Mouse (Mus musculus) frontal cortex, adult (tissue): ENCODE measurements around the gene Itga11.

Source experiments
- ATAC-seq: cut with Nextera tagmentation; 2 replicates; pipeline ENCODE4 v1.9.2; 2017; ENCODE audit warnings: mild to moderate bottlenecking, moderate library complexity, mixed read lengths; ENCODE audit not compliant: low TSS enrichment

Gene Itga11

DNA sequence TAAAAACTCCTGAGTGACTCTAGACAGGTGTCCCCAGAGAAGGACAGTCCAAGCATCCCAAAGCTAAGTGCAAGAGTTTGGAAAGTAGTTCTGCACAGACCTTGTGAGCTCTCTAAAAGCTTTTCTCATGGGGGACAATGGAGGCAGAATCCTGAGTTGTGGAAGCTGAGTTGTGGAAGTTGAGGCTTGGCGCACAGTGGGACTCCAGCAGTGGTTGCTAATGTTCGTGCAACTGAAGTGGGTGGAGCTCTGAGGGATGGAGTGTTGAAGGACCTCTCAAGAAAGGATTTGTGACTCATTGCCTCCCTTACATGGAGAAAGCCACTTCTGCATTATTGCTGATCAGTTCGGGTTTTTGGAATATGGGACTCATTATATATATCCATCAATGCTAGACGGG is 1.8 kb downstream of the Itga11 start:
- no peak for ATAC-seq

DNA sequence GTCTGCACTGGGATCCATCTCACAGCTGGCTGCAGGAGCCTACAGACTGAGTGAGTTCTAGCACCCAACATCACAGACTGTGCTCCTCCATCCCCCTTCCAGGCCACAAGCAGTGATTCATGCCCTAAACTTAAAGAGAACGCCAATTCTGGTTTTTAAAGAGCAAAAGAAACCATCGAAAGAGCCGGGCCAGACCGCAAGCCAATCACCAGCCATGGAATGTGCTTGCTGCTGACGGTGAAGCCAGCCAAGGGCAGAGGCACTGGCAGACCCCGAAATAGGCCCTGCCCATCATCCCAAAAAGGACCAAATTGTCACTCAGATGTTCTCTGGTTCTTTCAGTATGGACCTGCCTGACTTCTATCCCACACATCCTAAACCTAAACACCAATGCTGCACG is 6.7 kb downstream of the Itga11 start:
- ATAC-seq, result no peak

DNA sequence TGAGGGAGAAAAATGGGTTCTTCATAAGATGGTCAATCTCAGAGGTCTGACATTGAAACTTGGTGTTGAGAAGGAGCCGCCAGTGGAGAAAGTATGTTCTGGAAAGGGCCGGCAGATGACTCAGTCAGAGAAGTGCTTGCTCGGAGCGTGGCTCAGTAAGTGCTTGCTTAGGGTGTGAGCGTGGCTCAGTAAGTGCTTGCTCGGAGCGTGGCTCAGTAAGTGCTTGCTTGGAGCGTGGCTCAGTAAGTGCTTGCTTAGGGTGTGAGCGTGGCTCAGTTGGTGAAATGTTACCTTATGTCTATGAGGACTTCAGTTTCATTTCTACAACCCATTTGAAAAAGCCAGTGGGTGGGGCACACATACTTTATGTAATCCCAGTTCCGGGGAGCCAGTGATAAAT is 12.1 kb downstream of the Itga11 start:
- ATAC-seq, result no peak

DNA sequence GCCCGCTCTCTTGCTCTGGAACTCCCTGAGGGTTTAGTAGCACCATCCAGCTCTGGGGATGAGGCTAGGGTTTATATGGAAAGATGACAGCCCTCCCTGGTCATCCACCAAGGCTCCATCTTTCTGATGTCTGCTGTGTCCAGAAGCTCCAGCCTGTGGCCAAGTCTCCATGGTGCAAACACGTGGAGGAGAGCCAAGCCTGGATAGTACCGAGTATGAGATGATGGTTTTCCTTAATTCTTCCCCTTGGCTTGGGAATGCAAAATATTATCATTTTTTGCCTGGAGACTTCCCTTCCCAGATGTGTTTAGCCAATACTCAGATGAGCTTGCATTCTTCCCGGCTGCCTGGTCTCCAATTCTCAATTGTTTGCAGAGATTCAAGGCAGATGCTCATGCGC is 16.4 kb downstream of the Itga11 start:
- no peak for ATAC-seq

DNA sequence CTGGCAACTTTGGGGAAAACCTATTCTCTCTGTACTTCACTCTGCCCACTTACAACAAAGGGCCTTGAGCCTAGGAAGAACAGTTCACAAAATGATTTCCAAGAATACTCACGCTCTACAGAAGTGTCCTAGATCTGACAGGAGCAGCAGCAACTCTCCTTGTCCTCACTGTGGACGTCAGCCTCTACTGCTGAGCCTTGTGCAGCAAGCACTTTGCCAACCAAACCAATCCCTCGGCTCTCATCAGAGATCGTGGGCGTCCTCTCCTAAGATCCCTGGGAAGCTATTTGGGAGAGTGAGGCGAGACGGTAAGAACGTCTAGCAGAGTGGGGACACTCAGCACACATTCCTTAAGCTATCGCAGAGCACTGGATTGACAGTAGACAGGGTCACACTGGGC is 17.6 kb downstream of the Itga11 start:
- peak; percentile 96 for ATAC-seq

DNA sequence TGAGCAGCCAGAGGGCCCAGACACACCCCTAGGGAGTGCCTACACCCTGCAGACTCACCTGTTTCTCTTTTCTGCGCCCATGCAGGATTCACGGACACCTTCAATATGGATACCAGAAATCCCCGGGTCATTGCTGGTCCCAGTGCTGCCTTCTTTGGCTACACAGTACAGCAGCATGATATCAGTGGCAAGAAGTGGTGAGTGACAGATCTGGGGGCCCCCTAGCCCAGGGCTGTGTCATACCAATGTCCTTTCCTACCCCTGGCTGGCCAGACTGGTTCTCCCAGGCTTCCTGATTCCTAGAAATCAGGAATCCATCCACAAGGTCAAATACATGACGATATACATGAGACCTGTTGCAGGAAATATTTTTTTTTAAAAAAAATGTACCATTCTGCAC is 19.2 kb downstream of the Itga11 start:
- no peak for ATAC-seq

DNA sequence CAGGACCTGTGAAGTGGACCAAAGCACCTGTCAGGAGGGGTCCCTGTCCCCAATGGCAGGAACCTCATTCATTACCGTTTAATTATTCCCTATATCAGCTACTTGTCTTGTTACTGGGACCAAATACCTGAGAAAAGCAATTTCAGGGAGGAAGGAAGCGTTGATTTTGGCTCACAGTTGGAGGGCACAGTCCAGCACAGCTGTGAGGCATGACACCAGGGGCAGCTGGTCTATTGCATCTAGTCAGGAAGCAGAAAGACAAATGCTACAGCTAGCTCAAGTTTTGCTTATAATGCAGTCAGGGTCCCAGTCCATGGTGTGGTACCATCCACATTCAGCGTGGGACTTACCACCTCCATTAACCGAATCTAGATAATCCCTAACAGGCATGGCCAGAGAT is 29.6 kb downstream of the Itga11 start:
- no peak for ATAC-seq

DNA sequence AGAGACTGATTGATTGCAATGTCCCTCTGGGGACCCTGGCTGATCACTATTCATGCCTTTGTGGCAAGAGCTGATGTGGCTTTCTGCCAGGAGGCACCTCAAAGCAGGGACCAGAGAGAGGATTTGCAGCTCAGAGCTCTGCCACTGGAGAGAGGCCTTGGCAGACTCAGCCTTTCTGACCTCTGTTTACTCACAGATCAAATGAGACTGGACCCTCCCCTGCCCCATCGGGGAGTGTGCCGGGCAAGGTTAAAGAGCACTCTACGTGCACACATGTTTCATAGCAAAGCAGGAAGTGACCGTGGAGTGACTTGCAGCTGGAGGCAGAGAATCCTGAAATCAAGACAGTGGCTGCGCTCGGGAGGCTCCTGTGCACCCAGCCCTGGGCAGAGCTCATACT is 30.2 kb downstream of the Itga11 start:
- no peak for ATAC-seq

DNA sequence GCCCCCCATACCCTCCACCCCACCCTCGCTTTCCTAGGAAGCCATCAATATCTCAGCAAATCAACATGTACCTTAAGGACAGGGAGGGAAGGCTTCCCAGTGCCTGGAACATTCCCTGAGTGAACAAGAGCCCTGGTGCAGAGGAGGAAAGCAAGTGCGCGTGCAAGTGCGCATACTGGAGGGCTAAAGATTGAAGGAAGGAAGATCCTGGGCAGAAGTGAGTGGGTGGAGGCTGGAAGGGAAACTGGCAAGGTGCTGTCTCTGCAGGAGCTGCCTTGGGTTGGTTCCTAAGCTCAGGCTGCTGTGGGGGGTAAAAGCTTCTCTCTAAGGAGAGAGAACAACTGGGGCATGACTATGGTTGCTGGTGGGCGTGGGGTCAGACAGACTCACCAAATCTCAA is 32.4 kb downstream of the Itga11 start:
- ATAC-seq, result peak; percentile 87

DNA sequence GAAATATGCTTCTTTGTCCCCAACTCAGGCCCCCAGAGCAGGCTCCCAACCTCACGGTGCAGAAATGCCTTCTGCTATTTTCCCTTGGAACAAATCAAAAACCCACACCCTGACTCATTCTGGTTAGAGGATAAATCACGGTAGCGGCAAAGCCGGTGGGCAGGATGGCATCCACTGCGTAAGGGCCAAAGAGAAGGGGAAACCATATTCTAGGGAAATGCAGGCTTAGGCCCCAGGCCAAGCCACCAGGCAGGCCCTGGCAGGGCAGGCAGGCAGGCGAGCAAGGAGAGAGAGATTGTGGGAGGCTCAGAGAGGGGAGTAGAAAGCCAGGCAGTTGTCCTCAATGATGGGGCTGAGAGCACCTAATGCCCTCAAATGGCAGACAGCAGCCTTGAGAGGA is 34.7 kb downstream of the Itga11 start:
- ATAC-seq, result no peak

DNA sequence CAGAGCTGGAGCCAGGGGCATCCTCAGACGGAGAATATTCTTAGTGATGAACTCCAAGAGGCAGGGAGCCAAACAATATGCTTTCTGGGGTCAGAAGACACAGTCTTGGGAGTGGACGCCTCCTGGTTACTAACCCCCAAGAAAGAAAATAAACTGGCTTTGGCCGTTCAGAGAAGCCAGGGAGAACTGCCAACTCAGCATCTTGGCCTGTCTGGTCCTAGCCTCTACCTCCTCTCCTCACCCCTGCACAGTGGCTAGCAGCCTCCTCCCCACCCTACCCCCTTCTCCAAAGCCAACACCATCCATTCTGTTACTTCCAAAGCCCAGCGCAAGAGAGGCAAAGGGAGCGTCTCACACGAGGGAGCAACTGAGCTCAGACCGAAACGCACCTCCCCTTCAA is 35.4 kb downstream of the Itga11 start:
- no peak for ATAC-seq

DNA sequence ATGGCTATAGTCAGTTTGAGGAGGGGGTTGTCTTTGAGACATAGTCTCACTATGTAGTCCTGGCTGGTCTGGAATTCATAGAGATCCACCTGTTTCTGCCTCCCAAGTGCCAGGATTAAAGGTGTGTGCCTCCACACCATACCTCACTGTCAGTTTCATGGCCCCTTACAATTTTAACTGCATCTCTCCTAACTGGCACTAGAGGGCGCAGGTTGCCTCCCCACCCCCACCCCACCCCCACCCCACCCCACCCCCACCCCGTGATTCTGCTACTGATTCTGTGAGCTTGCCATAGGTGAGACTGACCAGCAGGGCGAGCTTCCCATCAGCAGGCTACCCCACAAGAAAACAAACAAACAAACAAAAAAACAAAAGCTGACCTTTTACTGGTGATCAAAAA is 36.7 kb downstream of the Itga11 start:
- no peak for ATAC-seq

DNA sequence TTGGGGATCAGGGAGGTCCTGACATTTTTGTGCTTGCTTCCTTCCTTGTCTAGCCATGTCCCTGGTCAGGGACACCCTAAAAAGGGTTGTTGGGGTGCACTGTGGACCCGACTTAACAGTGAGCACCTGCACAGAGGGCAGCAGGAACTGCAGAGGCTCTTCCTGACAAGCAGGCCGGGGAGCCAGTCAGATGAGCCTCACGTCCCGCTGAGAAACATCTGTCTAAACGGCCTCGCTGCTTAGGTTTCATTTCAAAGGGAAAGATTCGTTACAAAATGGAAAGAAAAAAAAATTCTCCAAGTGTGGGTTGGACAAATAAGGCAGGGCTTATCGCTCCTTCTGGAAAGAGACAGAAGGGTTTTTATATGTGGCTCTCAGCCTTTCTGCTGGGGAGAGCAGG is 40.4 kb downstream of the Itga11 start:
- ATAC-seq, result no peak

DNA sequence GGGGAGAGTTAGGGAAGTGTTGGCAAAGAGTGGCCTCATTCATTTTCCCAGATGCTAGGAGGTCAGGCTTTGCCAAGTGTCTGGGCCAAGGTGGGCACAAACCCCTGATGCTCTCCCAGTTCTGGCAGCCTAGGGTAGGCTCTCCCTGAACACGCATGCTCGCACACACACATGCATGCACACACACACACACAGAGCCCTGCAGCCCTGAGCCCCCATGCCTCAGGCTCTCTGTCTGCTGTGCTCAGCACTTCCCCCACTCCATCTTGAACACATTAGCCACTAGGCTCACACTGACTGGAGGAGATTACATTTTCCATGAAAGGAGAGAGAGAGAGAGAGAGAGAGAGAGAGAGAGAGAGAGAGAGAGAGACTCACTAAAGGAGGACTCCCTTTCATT is 44.2 kb downstream of the Itga11 start:
- ATAC-seq, result no peak

DNA sequence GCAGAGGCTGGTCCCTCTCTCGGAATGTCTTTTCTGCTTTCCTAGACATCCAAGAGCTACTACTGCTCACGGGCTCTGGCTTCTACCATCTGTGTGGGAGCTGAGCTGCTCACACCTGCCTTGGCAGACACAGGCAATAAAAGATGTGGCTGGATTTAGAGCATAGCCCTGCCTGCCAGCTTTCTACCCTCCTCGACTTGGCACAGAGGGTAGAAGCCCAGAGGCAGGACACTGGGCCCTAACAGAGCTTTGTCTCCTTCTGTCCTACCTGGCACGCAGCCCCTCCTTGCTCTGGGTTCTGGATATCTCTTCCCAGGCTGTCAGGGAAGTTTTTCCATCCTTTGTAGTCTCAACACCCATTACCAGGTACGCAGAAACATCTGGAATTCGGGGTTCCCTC is 45.1 kb downstream of the Itga11 start:
- ATAC-seq, result peak; percentile 90

DNA sequence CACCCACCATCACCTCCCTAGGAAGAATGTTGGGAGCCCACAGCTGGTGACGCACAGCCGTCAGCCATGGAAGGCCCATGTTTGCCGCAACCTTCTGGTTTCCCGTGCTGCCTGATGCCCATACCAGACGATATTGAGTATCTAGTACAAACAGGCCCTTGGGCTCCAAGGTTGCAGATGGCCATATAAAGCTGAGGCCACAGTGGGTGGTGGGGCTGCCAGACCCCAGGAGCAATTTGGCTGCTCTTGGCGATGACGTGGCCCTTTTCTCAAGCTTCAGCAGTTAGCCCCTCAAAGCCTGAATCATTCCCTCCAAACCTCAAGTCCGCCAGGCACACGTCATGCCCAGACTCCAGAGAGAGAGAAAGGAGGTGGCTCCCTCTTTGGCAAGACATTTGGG is 46.5 kb downstream of the Itga11 start:
- no peak for ATAC-seq

DNA sequence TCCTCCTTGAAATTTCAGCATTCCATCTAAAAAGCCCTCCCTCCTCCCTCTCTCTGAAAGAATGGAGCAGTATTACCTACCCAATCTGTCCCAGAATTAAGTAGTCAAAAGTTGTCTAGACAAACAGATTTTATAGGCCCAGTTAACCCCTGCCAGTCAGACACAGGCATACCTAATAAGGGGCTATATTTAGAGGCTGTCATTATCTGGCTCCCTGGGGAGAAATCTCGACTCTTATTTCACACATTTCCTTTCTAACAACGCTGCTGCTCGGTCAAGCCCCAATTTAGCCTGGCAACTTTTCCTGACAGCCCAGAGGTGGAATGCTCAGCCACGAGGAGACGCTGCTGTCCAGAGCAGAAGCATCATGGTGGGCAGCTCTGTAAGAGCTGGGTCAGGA is 47.6 kb downstream of the Itga11 start:
- no peak for ATAC-seq

DNA sequence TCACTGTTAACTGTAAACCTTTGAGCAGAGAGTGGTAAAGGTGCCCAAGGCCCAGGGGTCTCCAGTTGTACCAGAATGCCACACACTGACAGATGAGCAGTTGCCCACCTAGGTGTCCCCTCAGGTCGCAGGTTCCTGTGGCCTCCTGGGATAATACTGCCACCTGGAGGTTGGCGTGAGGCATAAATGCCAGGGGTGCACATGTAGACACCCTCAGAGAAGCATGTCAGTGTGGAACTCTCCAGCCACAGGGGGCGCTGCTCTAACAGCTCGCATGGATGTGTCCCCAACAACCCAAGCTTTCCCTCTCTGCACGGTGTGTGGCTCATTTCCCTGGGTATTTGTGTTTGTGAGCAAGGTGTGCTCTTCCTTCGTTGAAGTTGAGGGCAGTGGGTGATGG is 48.8 kb downstream of the Itga11 start:
- ATAC-seq, result no peak

DNA sequence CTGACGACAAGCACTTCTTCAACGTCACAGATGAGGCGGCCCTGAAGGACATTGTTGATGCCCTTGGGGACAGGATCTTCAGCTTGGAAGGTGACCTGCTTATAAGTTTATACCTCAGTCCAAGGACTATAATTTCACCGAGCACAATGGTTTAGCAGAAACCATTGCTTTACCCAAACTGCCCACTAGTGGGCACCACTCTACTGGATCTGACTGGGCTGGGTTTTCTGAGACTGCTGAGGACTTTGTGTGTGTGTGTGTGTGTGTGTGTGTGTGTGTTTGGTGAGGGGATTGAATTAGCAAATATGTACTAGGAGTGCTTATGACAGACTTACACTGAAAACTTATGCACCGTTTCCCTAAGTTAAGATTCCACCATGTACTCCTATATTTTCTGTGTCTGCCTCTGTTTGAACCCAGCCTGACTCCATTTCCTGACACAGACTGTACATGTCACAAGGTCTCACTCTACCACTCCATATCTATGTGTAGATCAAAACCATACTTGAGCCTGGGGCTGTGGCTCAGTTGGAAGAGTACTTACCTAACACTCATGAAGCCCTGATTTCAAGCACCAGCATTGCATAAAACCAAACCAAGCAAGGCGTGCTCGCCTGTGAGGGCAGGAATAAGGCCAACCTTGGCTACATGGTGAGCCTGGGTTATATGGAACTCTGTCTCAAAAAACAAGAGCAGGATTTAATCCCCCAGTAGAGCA is 67.1 kb downstream of the Itga11 start:
- no peak; the same call in 1 of the 2 replicates for ATAC-seq

DNA sequence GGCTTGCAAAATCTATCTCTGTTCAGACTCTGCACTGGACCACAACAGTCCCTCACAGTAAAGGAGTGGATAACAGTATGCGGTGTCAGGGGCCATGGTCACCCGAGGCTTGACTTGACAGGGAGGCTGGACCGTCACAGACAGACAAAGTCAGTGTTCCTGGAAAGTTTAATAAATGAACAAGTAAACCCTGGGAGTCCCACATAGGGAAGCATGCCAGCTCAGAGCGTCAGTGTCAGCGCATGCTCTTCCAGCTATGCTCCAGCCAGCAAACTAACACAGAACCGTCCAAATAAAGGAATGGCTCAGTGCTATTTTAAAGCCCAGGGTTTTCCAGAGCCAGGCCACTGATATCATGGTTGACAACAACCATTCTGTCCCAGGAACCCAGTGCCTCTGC is 69.0 kb downstream of the Itga11 start:
- ATAC-seq, result no peak

DNA sequence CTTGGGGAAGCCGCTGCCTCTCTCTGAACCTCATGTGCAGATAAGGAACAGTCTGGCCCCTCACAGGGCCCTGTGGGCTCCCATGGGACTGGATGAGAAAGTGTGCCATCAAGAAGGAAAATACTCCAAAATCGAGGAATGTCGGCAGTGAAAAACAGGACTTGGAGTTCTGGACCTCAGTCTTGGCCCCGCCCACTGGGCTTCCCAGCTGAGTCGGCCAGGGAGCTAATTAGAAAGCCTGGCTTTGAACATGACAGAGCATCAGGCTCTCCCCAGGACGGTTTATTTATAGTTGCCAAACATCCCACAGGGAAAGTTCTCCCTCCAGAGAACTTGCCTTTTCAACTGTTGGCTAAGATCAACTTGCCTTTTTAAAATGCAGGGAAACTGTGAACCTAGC is 72.0 kb downstream of the Itga11 start:
- ATAC-seq, result no peak

DNA sequence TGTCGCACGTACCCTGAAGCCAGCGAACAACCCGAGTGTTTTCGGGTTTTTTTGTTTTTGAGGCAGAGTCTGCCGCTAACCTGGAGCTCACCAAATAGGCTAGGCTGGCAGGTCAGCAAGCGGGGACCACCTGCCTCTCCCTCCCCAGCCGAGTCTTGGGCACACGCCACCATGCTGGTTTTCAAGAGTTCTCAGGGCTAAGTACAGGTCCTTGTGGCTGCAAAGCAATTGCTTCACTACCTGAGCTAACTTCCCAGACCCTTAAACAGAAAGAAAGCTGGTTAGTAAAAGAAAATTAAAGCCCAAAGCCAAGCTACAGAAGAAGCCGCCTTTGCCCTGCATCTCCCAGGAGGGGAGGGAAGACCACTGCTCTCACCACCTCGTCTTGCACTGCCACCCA is 72.8 kb downstream of the Itga11 start:
- ATAC-seq, result no peak

DNA sequence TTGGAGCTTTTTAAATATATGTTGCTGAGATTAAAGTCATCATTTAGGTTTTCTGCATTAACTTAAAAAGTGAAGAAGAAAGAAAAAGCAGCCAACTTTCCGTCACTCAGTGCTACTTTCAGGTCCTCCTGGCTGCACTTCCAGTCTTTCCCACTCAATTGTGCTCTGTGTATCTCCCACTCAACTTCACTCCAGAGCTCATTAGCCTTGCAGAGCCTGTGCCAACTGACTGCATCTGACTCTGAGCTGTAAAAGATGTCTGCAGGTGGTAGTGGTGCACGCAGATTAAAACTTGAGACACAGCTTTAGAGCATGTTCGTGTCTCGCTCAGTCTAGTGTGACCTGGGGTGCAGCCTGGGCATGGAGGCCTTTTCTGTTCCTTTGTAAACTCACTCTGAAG is 80.7 kb downstream of the Itga11 start:
- peak; percentile 97 for ATAC-seq

DNA sequence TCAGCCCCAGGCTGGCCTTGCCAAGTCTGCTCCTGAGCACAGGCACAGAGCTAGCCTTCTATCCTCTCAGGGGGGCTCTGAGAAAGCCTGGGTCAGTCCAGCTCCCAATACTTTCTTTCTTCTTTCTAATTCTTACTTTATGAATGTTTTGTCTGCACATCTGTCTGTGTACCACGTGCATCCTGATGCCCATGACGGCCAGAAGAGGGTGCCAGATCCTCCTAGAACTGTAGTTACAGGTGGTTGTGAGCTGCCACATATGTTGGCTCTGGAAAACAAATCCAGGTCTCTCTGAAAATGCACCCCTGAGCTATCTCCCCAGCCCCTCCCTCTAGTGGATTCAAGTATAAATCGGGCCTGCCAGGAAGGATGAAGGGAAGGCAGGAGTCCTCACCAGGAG is 82.0 kb downstream of the Itga11 start:
- ATAC-seq, result no peak

DNA sequence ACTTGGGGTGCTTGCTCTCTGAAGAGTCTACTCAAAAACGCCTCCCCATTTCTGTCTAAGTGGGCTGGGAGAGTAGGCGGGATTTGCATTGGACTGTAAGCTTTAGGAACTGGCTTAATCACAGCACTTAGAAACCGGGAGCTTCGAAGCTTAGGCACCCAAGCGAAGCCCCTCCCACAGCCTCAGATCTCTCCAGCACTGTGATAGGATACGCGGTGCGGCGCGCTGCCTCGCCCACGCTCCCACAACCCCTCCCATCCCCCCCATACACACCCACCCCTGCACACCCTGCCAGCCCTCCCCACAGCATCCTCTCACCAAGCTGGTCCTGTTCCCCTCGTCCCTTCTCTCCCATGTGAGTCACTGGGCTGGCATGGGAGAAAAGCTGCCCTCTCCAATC is 85.9 kb downstream of the Itga11 start:
- peak; percentile 67 for ATAC-seq
